Mouse (Mus musculus) MN1 (cell line): ENCODE measurements around the gene Creb5.
"Not testable (repeated sequence)": the region's sequence is repeated elsewhere in the genome, so short reads cannot be mapped to it uniquely, and the experiment has no call there.

ENCODE experiments used
- DNase-seq: peaks from one replicate; pipeline ENCODE4 v3.0.0-alpha.2; 2016; ENCODE audit warnings: low spot score

Gene Creb5

DNA sequence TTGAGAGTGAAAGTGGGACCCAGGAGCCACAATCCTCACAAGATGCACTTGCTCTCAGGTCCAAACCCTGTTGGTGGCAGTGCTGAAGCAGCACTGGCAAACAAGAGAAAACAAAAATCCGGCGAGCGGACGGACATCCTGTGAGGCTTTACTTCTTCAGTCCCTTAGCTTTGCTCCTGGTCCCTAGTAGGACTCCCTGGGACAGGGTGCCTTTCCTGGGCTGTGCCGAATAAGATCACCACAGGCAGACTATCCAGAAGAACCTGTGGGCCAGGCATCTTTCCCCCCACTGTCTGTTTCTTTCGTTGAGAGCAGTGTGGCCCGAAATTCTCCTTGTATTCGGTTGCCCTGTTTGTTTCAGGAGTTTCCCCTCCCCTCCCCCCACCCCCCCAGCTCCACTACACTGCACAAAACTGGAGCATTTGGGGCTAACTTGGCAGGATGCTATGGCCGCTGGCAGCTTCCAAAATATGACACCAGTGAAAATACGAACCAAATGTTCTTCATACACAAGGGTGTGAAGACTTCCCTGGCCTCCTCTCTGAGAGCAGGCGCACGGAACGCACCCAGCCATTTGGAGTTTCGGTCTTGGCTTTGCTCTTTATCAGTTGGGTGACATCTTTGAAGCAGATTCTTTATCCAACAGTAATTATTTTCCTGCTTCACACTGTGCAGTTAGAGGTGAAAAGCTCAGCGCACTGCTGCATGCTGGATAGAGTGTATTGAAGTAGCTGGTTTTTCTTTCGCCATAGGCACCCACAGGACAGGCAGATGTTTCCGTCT is 32.7 kb downstream of the Creb5 start:
- no peak for DNase-seq

DNA sequence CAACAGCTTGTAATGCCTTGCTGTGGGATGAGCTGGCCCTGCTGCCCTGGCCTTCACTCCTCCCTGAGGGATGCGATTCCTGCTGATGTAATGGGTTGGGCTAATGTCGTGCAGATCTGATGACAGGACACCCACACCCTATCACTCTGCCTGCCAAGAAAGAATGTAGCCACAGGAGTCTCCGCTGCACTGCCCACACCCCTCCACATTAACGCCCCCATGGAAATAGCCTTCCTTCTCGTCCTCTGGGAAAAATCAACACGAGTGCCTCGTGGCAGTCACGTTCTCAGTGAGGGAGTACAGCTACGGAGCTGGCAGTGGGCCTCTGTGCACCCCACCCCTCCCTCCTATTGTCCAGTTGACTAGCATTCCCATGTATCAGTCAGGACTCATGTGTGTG is 50.3 kb downstream of the Creb5 start:
- DNase-seq: no peak

DNA sequence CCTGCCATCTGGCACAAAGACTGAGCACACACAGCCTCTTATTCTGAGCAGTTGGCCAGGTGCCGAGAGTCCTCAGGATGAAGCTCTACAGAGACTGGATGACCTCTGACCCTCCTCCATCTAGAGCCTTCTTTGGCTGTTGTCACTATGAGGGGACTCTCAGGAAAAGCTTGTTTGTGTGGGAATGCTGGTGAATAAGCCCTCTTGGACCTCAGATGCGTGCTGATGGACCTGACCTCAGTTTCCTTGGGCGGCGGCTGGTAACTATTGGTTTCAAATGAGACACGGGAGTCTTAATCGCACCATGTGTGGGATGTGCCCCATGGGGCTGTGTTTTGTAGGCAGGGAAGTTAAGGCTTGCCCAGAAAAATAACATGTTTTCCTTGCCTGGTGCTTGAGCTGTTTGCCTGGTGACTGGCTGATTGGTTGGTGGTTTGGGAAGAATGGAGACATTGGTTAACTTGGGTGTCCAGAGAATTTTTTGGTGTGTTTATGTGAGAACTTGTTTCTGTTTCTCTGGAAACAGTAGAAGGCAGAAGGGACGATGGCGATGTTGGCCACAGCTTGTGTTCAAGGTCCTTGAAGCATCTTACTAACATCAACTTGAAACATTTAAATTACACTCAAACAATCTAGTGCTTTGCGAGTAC is 65.4 kb downstream of the Creb5 start:
- DNase-seq: no peak

DNA sequence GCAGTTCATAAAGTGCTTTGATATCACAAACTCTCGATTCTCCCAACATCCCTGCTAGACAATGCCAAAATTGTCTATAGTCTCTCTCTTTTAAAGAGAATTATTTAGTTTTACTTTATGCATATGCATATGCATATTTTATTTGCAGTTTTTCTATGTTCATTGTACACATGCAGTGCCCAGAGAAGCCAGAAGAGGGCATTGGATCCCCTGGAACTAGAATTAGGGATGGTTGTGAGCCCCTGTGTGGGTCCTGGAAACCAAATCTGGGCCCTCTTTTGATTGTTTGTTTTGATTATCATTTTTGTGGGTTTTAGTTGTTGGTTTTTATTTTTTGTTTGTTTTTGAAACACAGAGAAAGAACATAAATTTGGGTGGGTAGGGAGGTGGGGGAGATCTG is 69.3 kb downstream of the Creb5 start:
- DNase-seq: no peak

DNA sequence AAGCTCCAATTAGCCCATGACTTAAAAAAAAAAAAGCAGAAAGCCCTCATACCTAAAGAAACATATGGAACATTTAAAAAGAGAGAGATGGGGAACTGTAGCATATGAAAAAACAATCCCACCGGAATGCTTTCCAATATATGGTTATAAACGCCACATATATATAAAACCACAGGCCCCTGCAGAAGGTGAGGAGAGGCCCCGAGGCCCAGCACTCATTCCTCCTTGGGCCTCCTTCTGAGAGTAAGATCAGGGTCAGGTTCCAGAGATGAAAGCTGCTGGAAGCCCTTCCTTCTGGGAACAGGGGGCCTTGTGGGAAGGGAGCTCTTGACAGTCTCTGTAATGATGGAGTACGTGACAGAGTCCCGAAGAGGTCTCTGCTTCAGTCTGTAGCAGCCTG is 76.5 kb downstream of the Creb5 start:
- no peak for DNase-seq

DNA sequence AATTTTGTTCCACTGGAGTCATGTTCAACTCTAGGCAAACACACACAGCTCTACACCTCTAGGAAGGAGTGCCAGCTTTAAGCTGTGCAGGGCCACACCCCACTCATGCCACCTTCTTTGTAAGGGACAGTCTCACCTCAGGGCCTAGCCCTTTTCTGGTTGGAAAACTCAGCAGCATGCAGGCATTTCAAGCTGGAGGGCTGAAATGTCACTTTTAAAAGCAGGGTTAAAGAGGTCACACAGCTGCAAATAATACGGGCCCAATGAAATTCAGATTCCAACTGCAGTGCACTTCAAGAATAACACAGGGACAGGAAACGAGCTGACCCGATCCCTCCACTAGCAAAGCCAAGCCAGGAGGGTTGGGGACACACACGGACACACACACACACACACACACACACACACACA is 76.9 kb downstream of the Creb5 start:
- no peak for DNase-seq

DNA sequence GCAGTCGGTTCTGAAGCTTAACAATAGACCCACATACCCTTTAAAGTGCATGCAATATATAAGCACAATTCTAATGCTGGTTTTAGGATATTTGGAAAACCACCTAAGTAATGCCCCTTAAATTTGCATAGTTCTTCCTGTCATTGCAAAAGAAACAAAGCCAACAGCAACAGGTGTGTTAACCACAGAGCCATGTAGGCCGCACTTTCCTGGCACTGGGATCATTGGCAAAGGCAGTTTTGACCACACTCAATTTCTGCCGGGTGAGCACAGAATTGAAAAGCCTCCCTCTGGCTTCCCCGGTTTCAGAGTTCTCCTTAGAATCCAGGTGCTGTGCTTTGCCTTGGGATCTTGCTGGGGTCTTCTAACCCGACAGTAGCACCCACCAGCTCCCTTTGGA is 82.1 kb downstream of the Creb5 start:
- DNase-seq: no peak

DNA sequence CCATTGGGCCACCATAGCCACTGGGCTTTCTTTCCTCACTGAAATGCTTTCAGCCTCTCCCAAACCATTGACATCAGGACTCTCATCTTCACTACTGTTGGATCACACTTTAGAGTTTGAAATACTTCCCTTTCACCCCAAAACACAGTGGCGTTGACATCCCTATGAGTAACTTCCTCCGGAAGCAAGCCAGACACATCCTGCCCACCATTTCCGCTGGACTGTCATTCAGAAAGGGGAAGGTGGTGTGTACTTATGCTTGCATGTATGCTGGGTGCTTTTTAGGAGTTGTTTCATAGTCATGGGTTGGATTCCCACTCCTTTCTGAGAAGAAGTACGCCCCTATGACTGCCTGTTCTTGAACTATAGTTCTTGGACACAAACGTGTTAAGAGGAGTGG is 82.9 kb downstream of the Creb5 start:
- no peak for DNase-seq

DNA sequence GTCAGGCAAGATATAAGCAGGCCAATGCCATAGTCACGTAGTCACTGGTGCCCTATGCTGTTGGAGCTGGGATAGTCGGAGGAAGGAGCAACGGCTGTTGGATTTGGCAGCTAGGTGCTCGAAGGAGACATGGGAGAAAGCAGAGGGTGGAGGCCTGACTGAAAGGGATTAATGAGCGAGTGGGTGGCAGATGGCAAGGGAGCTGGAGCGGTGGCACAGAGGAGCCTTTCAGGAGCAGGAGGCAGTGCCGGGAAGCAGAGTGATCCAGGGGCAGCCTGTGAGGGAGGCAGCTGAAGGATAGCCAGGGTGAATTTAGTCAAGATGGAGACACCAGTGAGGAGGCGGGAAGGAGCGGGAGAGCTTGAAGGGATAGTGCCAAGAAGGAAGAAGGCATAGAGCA is 84.9 kb downstream of the Creb5 start:
- DNase-seq: no peak

DNA sequence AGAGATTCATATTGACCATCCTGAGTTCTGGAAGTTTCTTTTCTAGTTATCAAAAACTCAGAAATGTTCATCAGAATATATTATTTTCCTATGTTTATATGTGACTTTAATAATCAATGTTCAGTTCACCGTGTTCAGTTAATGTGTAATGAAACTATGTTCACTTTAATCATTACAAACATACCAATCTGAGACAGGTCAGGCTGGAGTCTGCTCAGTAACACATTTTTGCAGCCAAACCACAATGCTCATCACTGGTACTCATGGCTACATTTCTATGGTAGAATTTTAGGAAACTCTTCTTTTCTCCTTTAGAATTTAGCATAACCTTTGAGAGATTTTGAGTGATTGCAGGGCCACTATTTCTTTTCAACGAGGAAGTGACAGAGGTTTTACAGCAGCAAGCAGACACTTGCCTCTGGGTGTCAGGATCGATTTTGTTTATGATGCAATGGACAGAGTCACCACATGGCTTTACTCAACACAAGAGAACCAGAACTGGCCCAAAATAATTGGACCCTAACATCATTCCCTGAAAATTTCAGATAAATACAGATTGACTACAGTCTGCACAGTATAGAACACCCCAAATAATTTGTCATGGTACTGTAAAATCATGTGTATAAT is 87.4 kb downstream of the Creb5 start:
- DNase-seq: no peak

DNA sequence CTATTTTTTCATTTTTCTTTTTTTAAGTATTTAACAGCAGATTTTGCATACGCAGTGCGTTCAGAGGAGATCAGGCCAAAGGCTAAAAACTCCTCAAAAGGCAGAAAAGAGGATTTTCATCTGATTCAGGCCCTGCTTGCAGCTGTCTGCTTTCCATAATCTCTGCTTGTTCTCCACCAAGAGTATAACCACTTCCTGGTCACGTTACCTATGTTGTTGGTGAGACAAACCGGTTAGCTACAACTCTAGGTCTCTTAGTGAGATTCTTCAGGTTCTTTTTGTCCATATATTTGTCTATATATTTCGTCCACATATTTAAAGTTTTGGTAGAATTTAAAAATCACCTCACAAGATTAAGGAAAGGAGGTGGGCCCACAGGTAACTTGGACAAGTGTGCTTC is 102.2 kb downstream of the Creb5 start:
- no peak for DNase-seq

DNA sequence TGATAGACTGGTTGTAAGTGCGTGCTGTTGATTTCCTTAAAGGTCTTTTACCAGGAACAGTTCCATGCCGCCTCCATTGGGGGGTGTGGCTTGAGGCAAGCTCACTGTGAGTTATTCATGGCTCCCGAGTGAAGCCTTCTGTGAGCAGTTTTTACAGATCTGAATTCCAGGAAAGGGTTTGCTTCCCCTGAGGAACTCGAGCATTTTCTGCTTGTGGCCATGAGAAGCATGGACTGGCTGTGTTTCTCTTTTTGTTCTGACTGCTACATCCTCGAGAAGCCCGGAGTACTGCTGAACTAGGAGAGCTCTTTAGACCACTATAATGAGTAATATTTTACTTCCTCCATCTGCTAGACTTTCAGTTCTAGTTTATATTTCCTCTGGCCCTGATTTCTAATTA is 103.3 kb downstream of the Creb5 start:
- no peak for DNase-seq

DNA sequence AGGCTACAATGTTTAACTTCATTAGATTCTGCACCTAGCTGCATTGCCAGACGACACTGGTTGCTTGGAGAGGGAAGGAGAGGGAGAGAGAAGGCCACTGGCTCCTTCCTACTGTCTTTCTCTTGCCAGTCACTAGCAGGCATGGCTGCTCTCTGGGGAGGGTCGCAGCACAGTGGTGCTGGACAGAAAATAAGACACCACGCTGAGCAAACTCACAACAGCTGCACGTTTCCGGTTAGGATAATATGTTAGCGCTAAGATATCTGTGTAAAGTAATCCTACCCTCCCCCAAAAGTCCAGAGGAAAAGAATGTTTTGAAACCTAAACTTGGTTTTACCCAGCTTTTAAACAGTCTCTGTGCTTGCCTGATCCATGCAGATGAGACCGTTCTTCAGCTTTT is 107.0 kb downstream of the Creb5 start:
- DNase-seq: no peak

DNA sequence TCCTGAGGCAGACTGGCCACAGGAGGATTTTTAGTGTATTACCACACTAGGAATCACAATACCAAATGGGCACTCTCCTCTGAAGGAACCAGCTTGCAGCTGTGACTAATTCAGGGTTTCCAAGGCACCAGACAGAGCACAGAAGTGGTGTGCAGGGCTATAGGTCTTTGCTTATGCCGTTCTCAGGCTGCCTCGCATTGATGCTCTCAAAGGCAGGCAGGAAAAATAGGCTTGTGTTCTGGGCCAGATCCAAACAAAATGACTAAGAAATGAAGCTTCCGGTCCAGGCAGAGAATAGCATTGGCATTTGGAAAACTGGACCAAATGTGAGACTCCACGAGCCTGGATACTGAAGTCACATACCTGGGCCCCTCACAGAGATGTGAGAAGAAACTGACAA is 108.1 kb downstream of the Creb5 start:
- DNase-seq: no peak

DNA sequence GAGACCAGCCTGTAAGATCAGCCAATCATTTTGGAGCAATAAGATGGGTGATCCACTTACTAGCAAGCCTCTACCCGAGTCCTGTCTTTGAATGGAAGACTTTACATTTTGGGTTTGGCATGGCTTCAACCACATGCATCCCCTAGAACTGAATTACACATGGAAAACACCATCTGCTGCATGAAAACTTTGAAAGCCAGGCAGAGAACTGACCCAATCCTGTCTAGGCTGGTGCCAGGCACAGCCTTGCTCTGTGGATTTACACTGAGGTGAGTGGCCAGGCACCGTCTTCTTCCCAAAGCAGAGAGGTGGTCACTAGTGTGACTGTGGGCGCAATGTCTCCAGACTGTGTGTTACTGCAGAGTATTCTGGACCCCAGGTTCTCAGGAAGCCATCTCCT is 109.4 kb downstream of the Creb5 start:
- no peak for DNase-seq

DNA sequence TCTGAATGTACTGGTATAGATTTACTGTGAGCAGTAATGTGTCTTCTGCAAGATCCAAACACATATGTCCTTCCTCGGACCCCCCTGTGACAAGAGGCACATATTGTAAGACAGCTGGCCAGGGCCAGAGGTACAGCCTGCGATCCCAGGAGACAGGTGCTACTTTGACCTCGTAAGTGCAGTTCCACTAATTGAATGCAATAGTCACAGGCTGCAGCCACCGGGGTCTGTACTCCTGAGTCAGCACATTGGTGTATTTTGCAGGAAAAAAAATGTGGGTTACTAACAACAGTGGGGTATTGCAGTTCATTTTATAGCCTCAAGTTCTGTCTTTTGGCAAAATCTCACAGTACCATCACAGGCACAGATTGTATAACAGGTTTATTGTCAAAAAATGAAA is 110.7 kb downstream of the Creb5 start:
- no peak for DNase-seq

DNA sequence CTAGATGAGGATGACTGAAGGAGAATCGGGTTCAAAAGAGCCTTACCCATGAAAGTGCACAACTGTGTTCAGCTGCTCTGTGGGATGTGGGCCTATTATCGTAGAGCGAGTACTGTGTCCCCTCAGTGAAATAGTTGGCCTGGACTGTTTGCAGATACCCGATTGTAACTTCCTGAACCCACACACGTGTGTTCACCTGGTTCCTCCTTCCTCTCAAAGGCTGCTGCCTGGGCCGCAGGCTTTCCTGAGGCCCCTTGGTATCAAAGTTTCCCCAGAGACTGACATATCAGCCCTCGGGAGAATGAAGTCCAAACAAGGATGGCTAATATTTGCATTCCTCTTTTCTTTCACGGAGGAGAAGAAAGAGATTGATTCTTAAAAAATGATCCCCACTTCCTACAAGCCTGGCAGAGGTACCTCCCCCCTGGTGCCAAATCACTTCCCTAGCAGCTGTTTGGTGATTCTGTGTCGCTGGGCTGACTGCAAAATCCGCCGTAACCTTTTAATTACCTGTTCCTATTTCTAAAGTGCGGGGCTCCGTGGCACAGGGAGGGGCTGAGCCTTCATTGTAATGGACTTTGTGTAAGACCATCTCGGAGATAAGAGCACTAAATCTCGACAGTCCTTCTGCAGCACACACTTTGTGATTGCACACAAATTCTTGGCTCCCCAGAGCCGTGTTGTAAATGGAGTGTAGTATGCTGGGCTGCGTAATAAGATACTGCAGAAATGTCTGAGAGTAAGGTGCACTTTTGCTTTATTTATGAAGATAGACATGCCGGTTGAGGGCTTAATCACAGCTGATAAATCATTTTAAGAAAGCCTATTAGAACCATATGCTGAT is 111.4 kb downstream of the Creb5 start:
- DNase-seq: no peak

DNA sequence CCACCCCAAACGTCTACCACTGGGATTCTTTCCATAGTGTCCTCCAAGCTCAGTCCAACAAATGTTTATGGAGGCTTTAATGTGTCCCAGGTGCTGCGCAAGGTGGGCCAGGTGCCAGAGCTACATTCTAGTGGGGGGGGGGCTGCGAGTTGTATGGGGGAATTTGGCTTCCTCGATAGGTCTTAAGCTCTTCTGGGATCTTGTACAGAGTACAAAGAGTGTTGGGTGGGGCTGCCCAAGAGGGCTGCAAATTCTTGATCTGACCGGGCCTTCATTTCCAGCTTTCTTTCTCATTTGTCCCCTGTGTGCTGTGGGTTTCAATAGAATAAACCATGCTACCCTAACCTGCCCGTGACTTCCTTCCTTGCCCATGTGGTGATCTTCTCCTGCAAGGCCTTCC is 114.3 kb downstream of the Creb5 start:
- no peak for DNase-seq

DNA sequence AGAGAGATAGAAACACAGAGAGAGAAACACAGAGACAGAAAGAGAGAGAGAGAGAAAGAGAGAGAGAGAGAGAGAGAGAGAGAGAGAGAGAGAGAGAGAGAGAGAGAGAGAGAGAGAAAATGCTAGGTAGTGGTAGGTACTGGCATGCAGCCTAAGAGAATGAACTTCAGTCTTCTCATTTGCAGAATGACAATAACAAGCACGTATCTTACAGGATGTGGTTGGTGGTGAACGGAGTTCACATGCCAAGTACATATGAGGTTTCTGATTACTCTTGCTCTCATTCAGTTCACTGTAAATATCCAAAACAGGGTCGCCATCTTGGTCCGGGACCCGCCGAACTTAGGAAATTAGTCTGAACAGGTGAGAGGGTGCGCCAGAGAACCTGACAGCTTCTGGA is 115.5 kb downstream of the Creb5 start:
- DNase-seq: not testable (repeated sequence)

DNA sequence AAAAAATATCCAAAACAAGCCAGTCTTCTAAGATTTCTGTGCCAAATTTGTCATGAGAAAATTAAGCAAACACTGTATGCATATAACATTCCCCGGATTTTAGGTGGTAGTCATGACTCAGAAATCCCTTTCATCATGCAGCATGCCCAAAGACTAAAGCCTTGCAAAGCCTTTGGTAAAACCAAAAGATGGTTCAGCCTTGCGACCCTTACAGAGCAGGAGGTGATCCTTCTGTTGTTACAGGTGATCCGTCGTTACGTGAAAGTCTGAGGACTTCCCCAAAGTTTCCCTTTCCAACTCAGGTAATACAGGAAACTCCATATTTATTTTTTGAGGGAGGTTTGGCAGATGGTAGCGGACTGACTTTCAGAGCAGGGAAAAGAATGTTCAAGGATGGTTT is 122.1 kb downstream of the Creb5 start:
- DNase-seq: no peak

DNA sequence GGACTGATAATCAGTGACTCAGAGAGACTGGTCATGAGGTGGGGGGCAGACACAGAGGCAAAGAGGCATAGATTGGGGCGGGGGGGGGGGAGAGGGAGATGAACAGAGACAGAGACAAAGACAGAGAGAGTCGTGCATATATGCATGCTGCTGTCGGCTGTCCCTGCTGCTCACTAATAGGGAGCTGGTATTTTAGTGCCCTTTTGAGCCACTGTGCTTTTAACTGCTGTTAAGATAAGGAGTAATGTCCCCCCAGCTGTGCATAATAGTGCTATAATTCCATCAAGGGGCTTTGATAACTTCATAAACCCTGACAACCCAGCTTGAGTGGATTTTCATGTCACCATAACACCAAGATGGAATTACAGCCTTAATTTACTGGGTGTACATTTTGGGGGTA is 134.3 kb downstream of the Creb5 start:
- DNase-seq: no peak

DNA sequence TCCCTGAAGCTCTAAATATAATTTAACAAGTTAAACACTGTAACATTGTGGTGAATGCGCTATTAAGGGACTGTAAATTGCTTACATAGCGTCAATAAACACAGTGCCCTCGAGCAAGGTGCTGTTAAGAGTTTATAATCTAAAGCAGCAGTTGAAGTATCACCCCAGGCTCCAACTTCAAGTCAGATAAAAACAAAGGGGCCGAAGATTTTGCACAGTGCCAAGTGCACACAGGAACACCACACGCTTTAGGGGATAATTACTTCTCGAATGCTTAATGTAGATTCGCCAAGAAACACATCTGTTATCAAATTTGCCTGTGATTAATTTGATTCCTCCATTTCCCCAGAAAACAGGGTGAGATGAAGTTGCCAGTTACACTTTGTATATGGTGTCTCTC is 142.3 kb downstream of the Creb5 start:
- DNase-seq: no peak

DNA sequence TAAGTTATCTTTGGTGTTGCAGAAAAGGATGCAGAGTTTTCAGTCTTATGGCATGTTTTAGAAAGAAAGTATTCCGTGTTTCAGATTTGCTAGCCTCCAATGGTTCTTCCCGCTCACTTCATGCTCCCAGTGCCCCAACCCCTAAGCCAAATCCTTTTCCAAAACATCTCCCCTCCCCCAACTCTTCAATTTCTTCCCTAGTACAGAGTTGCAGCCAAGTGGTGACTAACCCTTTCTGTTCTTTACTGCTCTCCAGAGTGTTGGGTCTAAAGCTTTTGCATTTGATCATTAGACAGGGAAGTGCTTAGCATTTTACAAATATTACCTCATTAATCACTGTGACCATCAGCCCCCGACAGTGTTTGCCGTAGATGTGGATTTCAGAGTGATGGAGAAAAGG is 142.8 kb downstream of the Creb5 start:
- DNase-seq: no peak
